Mouse (Mus musculus) kidney, postnatal 14 days (tissue): ENCODE results near the gene Zmiz1.

Experiments used
- DNase-seq: peaks from one replicate; pipeline ENCODE4 v3.0.0; 2022; ENCODE audit warnings: mixed read lengths

Gene Zmiz1

GRCm38 (mm10) chr14:25474017-25474416, 15.0 kb downstream of the Zmiz1 start:
- DNase-seq: no peak

DNA sequence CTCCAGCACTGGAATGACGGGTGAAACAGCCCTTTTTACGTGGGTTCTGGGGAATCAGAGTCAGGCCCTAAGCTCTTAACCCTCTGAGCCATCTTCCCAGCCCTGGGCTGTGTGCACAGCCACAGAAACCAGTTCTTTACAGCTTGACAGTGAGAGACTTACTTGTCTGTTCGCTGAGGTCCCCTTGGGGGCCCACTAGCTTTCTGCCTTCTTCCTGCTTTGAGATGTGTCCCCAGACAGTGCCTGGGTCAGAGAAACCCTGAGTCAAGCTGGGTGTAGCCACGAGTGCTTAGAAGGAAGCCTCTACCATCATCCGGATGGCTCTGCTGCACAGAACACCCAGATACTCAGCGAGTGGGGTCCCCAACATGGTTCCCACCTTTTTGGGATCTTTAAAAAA, 15.7 kb downstream of the Zmiz1 start:
- DNase-seq: no peak

GRCm38 (mm10) chr14:25476048-25476447, 17.1 kb downstream of the Zmiz1 start:
- DNase-seq: no peak

GRCm38 (mm10) chr14:25476453-25476852, 17.5 kb downstream of the Zmiz1 start:
- no peak for DNase-seq

- no peak for DNase-seq
Measured at GRCm38 (mm10) chr14:25477268-25477667, 18.3 kb downstream of the Zmiz1 start.

- DNase-seq: no peak
Measured at GRCm38 (mm10) chr14:25478257-25478656, 19.3 kb downstream of the Zmiz1 start.

DNA sequence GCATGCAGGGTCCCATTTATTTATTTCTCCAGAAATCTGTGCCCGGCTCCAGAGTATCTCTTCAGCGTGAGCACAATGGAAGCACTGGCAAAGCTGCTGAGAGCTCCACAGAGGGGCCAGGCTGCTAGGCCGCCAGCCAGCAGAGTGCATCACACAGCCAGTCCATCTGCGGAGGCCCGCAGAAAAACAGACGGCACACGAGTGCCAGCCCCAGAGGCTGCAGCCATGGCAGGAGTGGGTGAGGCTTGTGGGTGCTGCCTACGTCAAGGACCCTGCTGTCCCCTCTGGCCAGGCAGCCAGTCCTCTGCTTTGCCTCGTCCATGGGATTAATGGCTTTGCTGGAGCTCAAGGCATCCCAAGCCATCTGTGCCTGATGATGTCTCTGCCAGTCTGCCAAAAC, 19.8 kb downstream of the Zmiz1 start:
- DNase-seq: no peak

DNA sequence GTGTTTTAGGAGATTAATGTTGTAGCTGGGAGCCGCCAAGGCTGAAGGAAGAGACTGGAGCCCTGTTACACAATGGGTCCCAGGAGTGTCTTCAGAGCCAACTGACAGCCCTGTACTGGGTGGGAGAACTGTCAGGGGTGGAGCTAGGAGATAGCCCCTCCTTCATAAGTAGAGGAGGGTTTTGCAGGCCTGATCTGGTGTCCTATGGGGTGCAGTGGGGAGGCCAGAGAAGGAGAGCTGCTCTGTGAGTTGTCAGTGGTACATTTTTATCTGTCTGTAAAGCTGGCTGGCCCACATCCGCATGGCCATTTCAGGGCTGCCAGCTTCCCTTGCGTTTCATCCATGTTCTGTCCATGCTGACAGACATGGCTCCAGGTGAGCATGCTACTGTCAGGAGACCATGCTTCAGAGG, 20.9 kb downstream of the Zmiz1 start:
- DNase-seq: no peak

- no peak for DNase-seq
Measured at GRCm38 (mm10) chr14:25480443-25480842, 21.5 kb downstream of the Zmiz1 start.

- peak; percentile 92 for DNase-seq
Measured at GRCm38 (mm10) chr14:25480916-25481666, 22.1 kb downstream of the Zmiz1 start.

DNA sequence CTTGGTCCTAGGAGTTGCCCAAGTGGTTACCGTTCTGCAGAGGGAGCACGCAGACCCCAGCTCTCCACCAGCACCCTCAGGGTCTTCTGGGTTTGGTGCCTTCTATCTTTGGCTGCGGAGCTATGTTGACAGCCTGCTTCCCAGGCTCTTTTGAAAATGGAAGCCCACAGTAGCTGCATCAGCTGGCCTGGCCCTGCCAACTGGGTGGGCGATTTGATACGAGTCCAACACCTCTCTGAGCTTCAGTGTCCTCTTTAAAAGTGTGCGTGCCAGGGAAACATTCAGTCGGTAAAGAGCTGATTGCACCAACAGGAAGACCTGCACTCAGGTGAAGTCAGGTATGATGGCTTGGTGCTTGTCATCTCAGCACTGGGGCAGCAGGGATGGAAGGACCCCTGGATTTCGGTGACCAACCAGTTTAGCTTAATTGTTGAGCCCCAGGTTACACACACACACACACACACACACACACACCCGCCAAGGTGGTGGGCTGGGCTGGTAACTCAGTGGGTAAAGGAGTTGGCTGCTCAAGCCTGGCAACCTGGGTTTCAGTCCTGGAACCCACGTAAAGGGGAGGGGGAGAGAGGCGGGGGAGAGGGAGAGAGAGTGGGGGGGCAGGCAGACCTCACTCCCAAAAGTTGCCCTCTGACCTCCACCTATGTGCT, 22.8 kb downstream of the Zmiz1 start:
- no peak for DNase-seq

GRCm38 (mm10) chr14:25482404-25482803, 23.4 kb downstream of the Zmiz1 start:
- no peak for DNase-seq

DNA sequence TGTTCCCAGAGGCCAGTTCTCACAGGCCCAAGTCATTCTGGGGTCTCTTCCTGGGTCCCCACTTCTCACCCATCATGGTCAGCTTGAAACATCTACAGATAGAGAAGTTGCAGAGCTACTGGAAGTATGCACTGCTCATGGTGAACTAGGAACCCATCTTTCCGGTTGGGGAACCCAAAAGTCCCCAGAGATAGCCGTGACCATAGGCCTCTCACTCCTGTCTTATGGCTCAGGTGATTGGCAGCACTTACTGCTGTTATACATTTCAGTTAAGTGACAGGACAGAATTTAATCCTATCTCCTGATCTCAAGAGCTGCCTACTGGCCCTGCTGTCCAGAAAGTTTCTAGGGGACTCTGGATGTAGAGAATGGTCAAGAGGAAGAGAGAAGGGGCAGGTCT, 24.3 kb downstream of the Zmiz1 start:
- DNase-seq: no peak

GRCm38 (mm10) chr14:25484049-25484448, 25.1 kb downstream of the Zmiz1 start:
- DNase-seq: no peak

- DNase-seq: no peak
Measured at GRCm38 (mm10) chr14:25486220-25486619, 27.2 kb downstream of the Zmiz1 start.

GRCm38 (mm10) chr14:25486742-25487469, 27.9 kb downstream of the Zmiz1 start:
- DNase-seq: no peak

- DNase-seq: no peak
Measured at GRCm38 (mm10) chr14:25487470-25487955, 28.5 kb downstream of the Zmiz1 start.

GRCm38 (mm10) chr14:25488097-25488613, 29.2 kb downstream of the Zmiz1 start:
- peak; percentile 64 for DNase-seq

DNA sequence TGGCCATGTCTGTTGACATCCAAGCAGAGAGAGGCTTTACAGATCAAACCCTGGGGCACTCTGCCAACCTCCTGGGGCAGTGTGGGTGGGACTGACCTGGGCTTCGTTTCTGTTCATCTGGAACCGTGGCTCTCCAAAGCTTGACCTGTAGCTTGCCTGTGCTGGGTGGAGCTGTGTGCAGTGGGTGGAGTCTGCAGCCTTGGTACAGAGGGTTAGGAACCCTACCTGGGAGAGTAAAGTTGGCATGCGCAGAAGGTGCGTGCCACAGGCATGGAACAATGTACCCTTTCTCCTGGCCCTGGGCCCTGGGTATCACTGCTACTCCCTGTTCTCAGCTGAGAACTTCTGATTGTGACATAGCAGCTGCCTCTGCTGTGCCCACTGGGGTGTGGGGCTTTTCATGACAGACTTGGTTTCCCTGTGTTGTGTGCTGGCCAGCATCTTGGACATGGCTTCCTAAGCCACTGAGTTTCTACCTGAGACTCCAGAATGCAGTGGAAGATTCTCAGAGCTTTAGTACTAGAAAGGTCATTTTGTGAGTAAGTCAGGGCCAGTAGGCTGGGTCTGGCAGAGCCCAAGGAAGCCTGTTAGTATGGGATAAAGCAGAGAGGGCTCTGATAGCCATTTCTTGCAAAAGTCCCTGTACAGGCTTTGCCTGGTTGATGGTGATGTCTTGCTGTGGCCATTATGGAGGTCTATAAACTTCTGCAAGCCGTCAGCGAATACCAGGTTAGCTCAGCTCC, 30.5 kb downstream of the Zmiz1 start:
- peak; percentile 93 for DNase-seq

- DNase-seq: no peak
Measured at GRCm38 (mm10) chr14:25491961-25492360, 33.0 kb downstream of the Zmiz1 start.

DNA sequence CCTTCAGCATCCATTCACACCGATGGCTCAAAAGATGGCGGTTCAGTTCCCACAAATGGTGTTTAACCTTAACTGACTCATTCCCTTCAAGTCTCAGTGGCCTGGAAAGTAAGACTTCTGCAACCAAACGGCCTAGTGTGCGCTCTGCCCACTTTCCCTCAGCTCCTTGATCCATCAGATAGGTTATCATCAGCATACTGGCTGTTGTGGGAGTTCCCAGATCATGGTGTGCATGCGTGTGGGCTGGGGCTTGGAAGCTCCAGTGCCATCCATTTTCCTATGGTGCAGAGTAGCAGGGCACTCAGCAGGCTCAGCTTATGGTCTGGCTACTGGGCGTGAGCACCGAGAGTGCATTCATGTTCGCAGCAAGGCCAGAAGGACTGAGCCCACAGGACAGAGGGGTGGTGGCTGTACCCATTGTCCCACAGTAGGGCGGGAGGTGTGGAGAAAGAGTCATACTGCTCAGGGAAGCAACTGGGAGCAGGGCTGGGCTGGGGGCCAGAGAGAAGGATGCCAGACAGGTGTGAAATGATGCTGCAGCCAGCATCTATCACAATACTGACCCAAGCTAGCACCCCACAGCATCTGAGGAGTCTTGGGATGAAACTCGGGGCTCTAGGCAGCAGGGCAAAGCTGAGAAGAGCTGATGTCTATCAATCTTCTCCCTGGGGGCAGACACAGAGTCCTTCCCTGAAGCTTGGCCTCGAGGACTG, 33.7 kb downstream of the Zmiz1 start:
- no peak for DNase-seq
